Mouse (Mus musculus) midbrain, embryonic 14.5 days (tissue): ENCODE measurements at regions not wholly inside any gene's neighbourhood (a gene's known extent, or its start where the extent isn't known, plus 50 kb on each side); places are given as distances from the start of the nearest gene placed in this dataset.

Experiments used
- ATAC-seq: fragments of 200-750 bp; cut with Nextera tagmentation; 2 replicates; pipeline ENCODE4 v1.8.0; 2017; ENCODE audit warnings: moderate number of reproducible peaks, moderate library complexity; ENCODE audit not compliant: low FRiP score, low TSS enrichment
- DNase-seq: peaks from one replicate; pipeline ENCODE4 v3.0.0-alpha.2; 2015
- H3K27ac ChIP-seq: fragments of 300-500 bp; sonication (generic); replicated peaks from 2 replicates; pipeline ENCODE4 v1.5.1; 2014; ENCODE audit warnings: mild to moderate bottlenecking, low read depth, low read length, moderate library complexity
- H3K27me3 ChIP-seq: fragments of 300-500 bp; sonication (generic); 2 replicates; pipeline ENCODE4 v1.6.1; 2014; ENCODE audit warnings: low read length, control low read depth, mixed read lengths; ENCODE audit not compliant: control insufficient read depth, insufficient read depth
- H3K36me3 ChIP-seq: fragments of 300-500 bp; sonication (generic); 2 replicates; pipeline ENCODE4 v1.6.1; 2014; ENCODE audit warnings: low read length, control low read depth; ENCODE audit not compliant: control insufficient read depth, insufficient read depth
- H3K4me1 ChIP-seq: fragments of 300-500 bp; sonication (generic); 2 replicates; pipeline ENCODE4 v1.6.1; 2014; ENCODE audit warnings: mild to moderate bottlenecking, antibody characterized with exemption, low read length, control low read depth; ENCODE audit not compliant: control insufficient read depth, insufficient read depth
- H3K4me2 ChIP-seq: fragments of 300-500 bp; sonication (generic); 2 replicates; pipeline ENCODE4 v1.6.1; 2014; ENCODE audit warnings: mild to moderate bottlenecking, low read length, moderate library complexity
- H3K4me3 ChIP-seq: fragments of 300-500 bp; sonication (generic); replicated peaks from 2 replicates; pipeline ENCODE4 v1.5.1; 2014; ENCODE audit warnings: low read depth, low read length
- H3K9ac ChIP-seq: fragments of 300-500 bp; sonication (generic); replicated peaks from 2 replicates; pipeline ENCODE4 v1.6.1; 2014; ENCODE audit warnings: mild to moderate bottlenecking, low read length, moderate library complexity
- H3K9me3 ChIP-seq: fragments of 300-500 bp; sonication (generic); 2 replicates; pipeline ENCODE4 v1.6.1; 2016; ENCODE audit warnings: low read length, control low read depth, mixed read lengths; ENCODE audit not compliant: control insufficient read depth
- WGBS: fragments of 180-500 bp; shearing (Covaris S2); extraction: QIAGEN DNeasy Blood & Tissue Kit; methylation state at CpG from one replicate; pipeline ENCODE4 v1.1.7; 2014; 5-methylcytosine and 5-hydroxymethylcytosine counted together

GRCm38 (mm10) chr14:78438064-78438677, 98.4 kb downstream of the Akap11 start:
- H3K9me3 ChIP-seq = no peaks in the 10 kb centered on the region
- WGBS = 75% methylated on average over 6 of the region's 6 CpGs
- H3K4me2 ChIP-seq = no peak overlapping the region

GRCm38 (mm10) chr14:78436586-78436985, 100.0 kb downstream of the Akap11 start:
- Histone ChIP-seq H3K27ac (no peak overlapping the region), H3K4me3 (no peak overlapping the region), H3K4me1 (no peaks in the 10 kb centered on the region), H3K27me3 (no peaks in the 10 kb centered on the region), H3K4me2 (no peak overlapping the region), H3K9ac (no peak overlapping the region), H3K36me3 (no peaks in the 10 kb centered on the region), H3K9me3 (no peaks in the 10 kb centered on the region)
- WGBS = 89% methylated on average over 4 of the region's 4 CpGs
- DNase-seq (no peak), ATAC-seq (no peak)

More at GRCm38 (mm10) chr14:78438064-78438677, 98.4 kb downstream of the Akap11 start:
- Histone ChIP-seq H3K27ac (no peak overlapping the region), H3K36me3 (no peaks in the 10 kb centered on the region), H3K4me3 (no peak overlapping the region), H3K9ac (no peak overlapping the region), H3K4me1 (no peaks in the 10 kb centered on the region), H3K27me3 (no peaks in the 10 kb centered on the region)
- DNase-seq = no peak
- no peak for ATAC-seq

GRCm38 (mm10) chr14:78435982-78436381, 100.6 kb downstream of the Akap11 start:
- DNase-seq = no peak
- Histone ChIP-seq H3K36me3 (no peaks in the 10 kb centered on the region), H3K9me3 (no peaks in the 10 kb centered on the region), H3K4me3 (no peak overlapping the region), H3K27me3 (no peaks in the 10 kb centered on the region), H3K9ac (no peak overlapping the region), H3K4me1 (no peaks in the 10 kb centered on the region), H3K27ac (no peak overlapping the region), H3K4me2 (no peak overlapping the region)
- ATAC-seq = no peak
- 96% methylated on average over 4 of the region's 4 CpGs for WGBS

GRCm38 (mm10) chr14:78435561-78435960, 101.0 kb downstream of the Akap11 start:
- ATAC-seq (no peak), DNase-seq (no peak)
- no peak overlapping the region for H3K9ac ChIP-seq
- H3K27me3 ChIP-seq = no peaks in the 10 kb centered on the region
- H3K4me1 ChIP-seq = no peaks in the 10 kb centered on the region
- H3K36me3 ChIP-seq = no peaks in the 10 kb centered on the region
- no peak overlapping the region for H3K4me2 ChIP-seq
- H3K9me3 ChIP-seq = no peaks in the 10 kb centered on the region
- H3K27ac ChIP-seq = no peak overlapping the region
- H3K4me3 ChIP-seq = no peak overlapping the region
- WGBS = 91% methylated on average over 10 of the region's 10 CpGs

- WGBS = 93% methylated on average over 9 of the region's 9 CpGs
- Histone ChIP-seq H3K4me2 (no peak overlapping the region), H3K4me3 (no peak overlapping the region)
Observed at GRCm38 (mm10) chr14:78434753-78435152, 101.9 kb downstream of the Akap11 start.

GRCm38 (mm10) chr14:78434126-78434525, 102.5 kb downstream of the Akap11 start:
- no peaks in the 10 kb centered on the region for H3K27me3 ChIP-seq
- H3K9ac ChIP-seq = no peak overlapping the region
- H3K4me2 ChIP-seq = no peak overlapping the region
- no peaks in the 10 kb centered on the region for H3K4me1 ChIP-seq
- 95% methylated on average over 4 of the region's 4 CpGs for WGBS
- H3K9me3 ChIP-seq = no peaks in the 10 kb centered on the region
- H3K4me3 ChIP-seq = no peak overlapping the region
- ATAC-seq (no peak), DNase-seq (no peak)
- no peaks in the 10 kb centered on the region for H3K36me3 ChIP-seq
- H3K27ac ChIP-seq = no peak overlapping the region

More at GRCm38 (mm10) chr14:78434753-78435152, 101.9 kb downstream of the Akap11 start:
- Histone ChIP-seq H3K27me3 (no peaks in the 10 kb centered on the region), H3K9me3 (no peaks in the 10 kb centered on the region), H3K9ac (no peak overlapping the region), H3K36me3 (no peaks in the 10 kb centered on the region), H3K27ac (no peak overlapping the region), H3K4me1 (no peaks in the 10 kb centered on the region)
- ATAC-seq = no peak
- DNase-seq = no peak

GRCm38 (mm10) chr14:78432471-78432870, 104.1 kb downstream of the Akap11 start:
- no peak overlapping the region for H3K9ac ChIP-seq
- no peaks in the 10 kb centered on the region for H3K36me3 ChIP-seq
- ATAC-seq = no peak
- no peak for DNase-seq
- H3K27ac ChIP-seq = no peak overlapping the region
- 54% methylated on average over 4 of the region's 4 CpGs for WGBS
- no peaks in the 10 kb centered on the region for H3K27me3 ChIP-seq
- no peaks in the 10 kb centered on the region for H3K9me3 ChIP-seq
- no peaks in the 10 kb centered on the region for H3K4me1 ChIP-seq
- no peak overlapping the region for H3K4me2 ChIP-seq
- no peak overlapping the region for H3K4me3 ChIP-seq

- Histone ChIP-seq H3K36me3 (no peaks in the 10 kb centered on the region), H3K4me1 (no peaks in the 10 kb centered on the region), H3K9me3 (no peaks in the 10 kb centered on the region), H3K4me2 (no peak overlapping the region), H3K4me3 (no peak overlapping the region), H3K27ac (no peak overlapping the region), H3K9ac (no peak overlapping the region), H3K27me3 (no peaks in the 10 kb centered on the region)
- ATAC-seq = no peak
- 79% methylated on average over 5 of the region's 5 CpGs for WGBS
- no peak for DNase-seq
Observed at GRCm38 (mm10) chr14:78431931-78432330, 104.7 kb downstream of the Akap11 start.

- DNase-seq (no peak), ATAC-seq (no peak)
- Histone ChIP-seq H3K4me2 (no peak overlapping the region), H3K27me3 (no peaks in the 10 kb centered on the region), H3K9me3 (no peaks in the 10 kb centered on the region), H3K4me3 (no peak overlapping the region), H3K4me1 (no peaks in the 10 kb centered on the region), H3K27ac (no peak overlapping the region), H3K36me3 (no peaks in the 10 kb centered on the region), H3K9ac (no peak overlapping the region)
- 96% methylated on average over 3 of the region's 3 CpGs for WGBS
Observed at GRCm38 (mm10) chr14:78431406-78431805, 105.2 kb downstream of the Akap11 start.
